Comparison of ENCODE assay signal across 8 mouse cellular contexts in the genomic region with DNA sequence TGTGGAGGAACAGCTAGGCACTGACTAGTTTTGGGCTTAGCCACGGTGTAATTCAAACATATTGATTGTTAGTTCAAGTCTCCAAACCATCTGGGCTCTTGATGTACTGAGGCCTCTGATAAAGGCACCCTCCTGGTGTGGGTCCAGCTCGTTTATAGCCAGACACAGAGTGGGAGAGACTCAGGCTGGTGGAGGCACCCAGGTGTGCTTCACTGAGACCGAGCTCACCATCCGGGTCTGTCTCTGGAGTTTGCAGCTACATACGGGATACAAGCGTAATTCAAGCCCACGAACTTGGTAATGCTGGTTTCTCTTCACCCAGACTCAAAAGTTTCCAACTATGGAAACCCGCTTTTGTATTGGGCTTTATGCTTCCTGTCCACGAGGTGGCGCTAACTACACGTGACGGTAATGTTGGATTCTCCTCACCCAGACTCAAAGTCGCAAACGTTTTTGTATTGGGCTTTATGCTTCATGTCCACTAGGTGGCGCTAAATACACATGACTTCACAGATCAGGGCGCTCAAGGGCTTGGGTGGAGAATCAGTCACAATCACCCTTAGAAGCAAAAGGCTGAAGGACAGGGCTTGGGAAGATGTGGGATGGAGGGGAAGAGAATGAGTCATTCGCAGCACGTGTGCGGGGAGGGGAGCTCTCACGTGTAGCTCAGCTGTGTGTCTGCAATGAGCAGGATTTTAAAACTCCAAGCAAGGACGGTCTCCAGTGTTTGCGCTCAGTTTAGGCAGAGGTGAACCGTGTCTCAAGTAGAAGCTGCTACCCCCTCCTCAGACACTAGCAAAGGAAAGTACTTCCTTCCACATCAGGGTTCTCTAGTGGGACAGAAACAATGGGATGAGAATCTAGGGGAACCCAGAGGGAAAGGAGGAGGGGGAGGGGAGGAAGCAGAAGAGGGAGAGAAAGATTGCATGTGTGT. TPM values are rescaled to one million over a fixed set of nuclear protein-coding genes. Genes with fewer than 3 reads are reported as not detected.
A peak's percentile ranks its signal among the peaks of the same experiment; 100 is the strongest.
DNase-seq lines count a peak whose midpoint lies in the region; ATAC-seq and TF ChIP-seq lines count a peak whose summit lies in the region.

No protein-coding gene starts in this region.

- H3K9ac ChIP-seq in hindbrain, embryonic 12.5 days, result no peak overlapping the region

- TF ChIP-seq CTCF in Patski (IDR thresholded peaks at IDR 0.05), result peak; percentile 99

- in situ Hi-C loops in Patski (cut with MboI; ENCODE audit: low pct_unique_long_range_greater_than_20kb), result loop anchor here (10.0 kb wide), 1 partner anchor 535 kb away; no protein-coding TSS in a partner anchor

- DNase-seq in Patski (ENCODE audit: low read depth, low spot score), result peak; percentile 74
- peak; percentile 91 to 93 for DNase-seq in cerebellum, postnatal 14 days
- peak; percentile 74 to 78 for DNase-seq in frontal cortex, postnatal 14 days (ENCODE audit: low spot score in 2 of 2)
- peak; percentile 85 to 88 for DNase-seq in layer of hippocampus, postnatal 10 days (ENCODE audit: low spot score in 2 of 2)
- DNase-seq in lung, postnatal 10 days, result peak; percentile 90
- DNase-seq in retina, embryonic 14.5 days (ENCODE audit: low spot score), result peak; percentile 97
- DNase-seq in thymus, postnatal 4 days, result peak; percentile 84

- CTCF ChIA-PET in Patski (lab: Charles Lee), result interaction anchor here (0.6 to 4.0 kb wide), 17 partner anchors 13 to 434 kb away, joined by 3 to 27 read pairs (median 4); partner anchors contain the start of genes Kcnk1 and Pcnx2

- WGBS in hindbrain, embryonic 12.5 days, result 23% methylated on average over 23 of the region's 23 CpGs

- H3K36me3 ChIP-seq in hindbrain, embryonic 12.5 days, result no peaks in the 10 kb centered on the region

- POLR2A ChIA-PET in Patski (lab: Charles Lee), result interaction anchor here (0.7 kb wide), 1 partner anchor 1864 kb away, joined by 3 read pairs; no protein-coding TSS in a partner anchor

- no peak overlapping the region for H3K4me3 ChIP-seq in hindbrain, embryonic 12.5 days

- H3K27ac ChIP-seq in hindbrain, embryonic 12.5 days, result no peak overlapping the region

- H3K27me3 ChIP-seq in Patski, result peaks cover 6% of the 10 kb centered on the region
- peaks cover 7% of the 10 kb centered on the region; the same call in 1 of the 2 replicates for H3K27me3 ChIP-seq in hindbrain, embryonic 12.5 days

- peak; percentile 60 for ATAC-seq in Patski
- ATAC-seq in hindbrain, embryonic 12.5 days (ENCODE audit: low FRiP score), result peak; percentile 75

- no peak overlapping the region for H3K4me2 ChIP-seq in hindbrain, embryonic 12.5 days (replicated peaks)

- H3K9me3 ChIP-seq in hindbrain, embryonic 12.5 days (replicated peaks), result no peaks in the 10 kb centered on the region

- no peaks in the 10 kb centered on the region for H3K4me1 ChIP-seq in hindbrain, embryonic 12.5 days

RNA-seq across cellular contexts. Expression of gene Map3k21, which starts 40.0 kb away (rescaled TPM):
- polyA plus RNA-seq in Patski (2021), result 11.9 TPM
- polyA plus RNA-seq in hindbrain, embryonic 12.5 days (2016; fragmentation: Nextera tagmentation; extraction: Ambion mirVana), result 0.08 and 0.31 TPM in 2 replicates
- 1 to 10 TPM; 2.0 to 2.8 TPM for total RNA-seq in layer of hippocampus, postnatal 10 days (2021)

RNA-seq across cellular contexts. Expression of gene Kcnk1, which starts 44.7 kb away (rescaled TPM):
- 62.4 TPM for polyA plus RNA-seq in Patski (2021)
- 12.7 and 14.2 TPM in 2 replicates for polyA plus RNA-seq in hindbrain, embryonic 12.5 days (2016; fragmentation: Nextera tagmentation; extraction: Ambion mirVana)
- total RNA-seq in layer of hippocampus, postnatal 10 days (2021), result 10 to 100 TPM; 62.5 to 67.6 TPM

RNA-seq across cellular contexts. Expression of gene Pcnx2, which starts 52.2 kb away (rescaled TPM):
- polyA plus RNA-seq in Patski (2021), result 0.27 TPM
- 1.1 and 1.4 TPM in 2 replicates for polyA plus RNA-seq in hindbrain, embryonic 12.5 days (2016; fragmentation: Nextera tagmentation; extraction: Ambion mirVana)
- 10 to 100 TPM; 40.1 to 43.0 TPM for total RNA-seq in layer of hippocampus, postnatal 10 days (2021)
